Mouse (Mus musculus): ENCODE measurements at regions not wholly inside any gene's neighbourhood (a gene's known extent, or its start where the extent isn't known, plus 50 kb on each side); places are given as distances from the start of the nearest gene placed in this dataset.
A peak's percentile ranks its signal among the peaks of the same experiment; 100 is the strongest.

GRCm38 (mm10) chr11:50547776-50548175, 54.1 kb upstream of the Adamts2 start:
- Histone ChIP-seq H3K27me3 (replicated peaks; ENCODE audit: control insufficient read depth, insufficient read depth, low read length) (no peaks in the 10 kb centered on the region), H3K27ac (ENCODE audit: low read depth, low read length) (no peak overlapping the region), H3K4me3 (ENCODE audit: low read length) (no peak overlapping the region), H3K9ac (ENCODE audit: low read depth, low read length) (no peak overlapping the region), H3K9me3 (ENCODE audit: control insufficient read depth, low read length) (peaks cover 6% of the 10 kb centered on the region; the same call in 1 of the 2 replicates), H3K4me1 (ENCODE audit: control insufficient read depth, insufficient read depth, low read depth, low read length) (no peaks in the 10 kb centered on the region), H3K36me3 (ENCODE audit: control insufficient read depth, insufficient read depth, low read length) (no peaks in the 10 kb centered on the region), H3K4me2 (ENCODE audit: low read length) (no peak overlapping the region)
- no peak for ATAC-seq
- WGBS = 59% methylated on average over 2 of the region's 2 CpGs

GRCm38 (mm10) chr11:50546456-50547144, 55.3 kb upstream of the Adamts2 start:
- H3K36me3 ChIP-seq (ENCODE audit: control insufficient read depth, insufficient read depth, low read length) = no peaks in the 10 kb centered on the region
- no peaks in the 10 kb centered on the region for H3K4me1 ChIP-seq (ENCODE audit: control insufficient read depth, insufficient read depth, low read depth, low read length)
- H3K4me3 ChIP-seq (ENCODE audit: low read length) = no peak overlapping the region
- no peak overlapping the region for H3K27ac ChIP-seq (ENCODE audit: low read depth, low read length)
- no peak for ATAC-seq
- no peak overlapping the region for H3K4me2 ChIP-seq (ENCODE audit: low read length)
- no peaks in the 10 kb centered on the region for H3K9me3 ChIP-seq (ENCODE audit: control insufficient read depth, low read length)
- H3K9ac ChIP-seq (ENCODE audit: low read depth, low read length) = no peak overlapping the region
- WGBS = 75% methylated on average over 11 of the region's 11 CpGs
- H3K27me3 ChIP-seq (replicated peaks; ENCODE audit: control insufficient read depth, insufficient read depth, low read length) = no peaks in the 10 kb centered on the region

GRCm38 (mm10) chr11:50545421-50545820, 56.5 kb upstream of the Adamts2 start:
- no peaks in the 10 kb centered on the region for H3K9me3 ChIP-seq (ENCODE audit: control insufficient read depth, low read length)
- H3K4me1 ChIP-seq (ENCODE audit: control insufficient read depth, insufficient read depth, low read depth, low read length) = no peaks in the 10 kb centered on the region
- H3K27ac ChIP-seq (ENCODE audit: low read depth, low read length) = no peak overlapping the region
- no peak overlapping the region for H3K9ac ChIP-seq (ENCODE audit: low read depth, low read length)
- no peaks in the 10 kb centered on the region for H3K36me3 ChIP-seq (ENCODE audit: control insufficient read depth, insufficient read depth, low read length)
- no peak for ATAC-seq
- no peak overlapping the region for H3K4me2 ChIP-seq (ENCODE audit: low read length)
- no peaks in the 10 kb centered on the region for H3K27me3 ChIP-seq (replicated peaks; ENCODE audit: control insufficient read depth, insufficient read depth, low read length)
- H3K4me3 ChIP-seq (ENCODE audit: low read length) = no peak overlapping the region
- 83% methylated on average over 6 of the region's 6 CpGs for WGBS

- Histone ChIP-seq H3K4me2 (ENCODE audit: low read length) (no peak overlapping the region), H3K9ac (ENCODE audit: low read depth, low read length) (no peak overlapping the region), H3K4me1 (ENCODE audit: control insufficient read depth, insufficient read depth, low read depth, low read length) (no peaks in the 10 kb centered on the region), H3K27me3 (replicated peaks; ENCODE audit: control insufficient read depth, insufficient read depth, low read length) (no peaks in the 10 kb centered on the region), H3K36me3 (ENCODE audit: control insufficient read depth, insufficient read depth, low read length) (no peaks in the 10 kb centered on the region), H3K4me3 (ENCODE audit: low read length) (no peak overlapping the region), H3K27ac (ENCODE audit: low read depth, low read length) (no peak overlapping the region), H3K9me3 (ENCODE audit: control insufficient read depth, low read length) (no peaks in the 10 kb centered on the region)
- ATAC-seq = no peak
- 59% methylated on average over 11 of the region's 11 CpGs for WGBS
Observed at GRCm38 (mm10) chr11:50540136-50540535, 61.7 kb upstream of the Adamts2 start.

GRCm38 (mm10) chr11:50534266-50534665, 67.6 kb upstream of the Adamts2 start:
- H3K27me3 ChIP-seq (replicated peaks; ENCODE audit: control insufficient read depth, insufficient read depth, low read length) = no peaks in the 10 kb centered on the region
- no peak overlapping the region for H3K4me2 ChIP-seq (ENCODE audit: low read length)
- no peaks in the 10 kb centered on the region for H3K9me3 ChIP-seq (ENCODE audit: control insufficient read depth, low read length)
- no peaks in the 10 kb centered on the region for H3K36me3 ChIP-seq (ENCODE audit: control insufficient read depth, insufficient read depth, low read length)
- H3K9ac ChIP-seq (ENCODE audit: low read depth, low read length) = no peak overlapping the region
- ATAC-seq = no peak
- no peaks in the 10 kb centered on the region for H3K4me1 ChIP-seq (ENCODE audit: control insufficient read depth, insufficient read depth, low read depth, low read length)
- no peak overlapping the region for H3K4me3 ChIP-seq (ENCODE audit: low read length)
- H3K27ac ChIP-seq (ENCODE audit: low read depth, low read length) = no peak overlapping the region
- WGBS = 59% methylated on average over 2 of the region's 2 CpGs

GRCm38 (mm10) chr11:50527923-50528322, 74.0 kb upstream of the Adamts2 start:
- Histone ChIP-seq H3K27ac (ENCODE audit: low read depth, low read length) (no peak overlapping the region), H3K36me3 (ENCODE audit: control insufficient read depth, insufficient read depth, low read length) (no peaks in the 10 kb centered on the region), H3K4me2 (ENCODE audit: low read length) (no peak overlapping the region), H3K9me3 (ENCODE audit: control insufficient read depth, low read length) (no peaks in the 10 kb centered on the region), H3K4me3 (ENCODE audit: low read length) (no peak overlapping the region), H3K4me1 (ENCODE audit: control insufficient read depth, insufficient read depth, low read depth, low read length) (no peaks in the 10 kb centered on the region; the same call in 1 of the 2 replicates), H3K27me3 (replicated peaks; ENCODE audit: control insufficient read depth, insufficient read depth, low read length) (no peaks in the 10 kb centered on the region), H3K9ac (ENCODE audit: low read depth, low read length) (no peak overlapping the region)
- 55% methylated on average over 5 of the region's 5 CpGs for WGBS
- ATAC-seq = no peak

- H3K36me3 ChIP-seq (ENCODE audit: control insufficient read depth, insufficient read depth, low read length) = no peaks in the 10 kb centered on the region
- 0 out of 2 replicates have a peak, but pooled peaks have one; percentile 54 for ATAC-seq
- H3K4me3 ChIP-seq (ENCODE audit: low read length) = no peak overlapping the region
- no peak overlapping the region for H3K9ac ChIP-seq (ENCODE audit: low read depth, low read length)
- H3K4me2 ChIP-seq (ENCODE audit: low read length) = no peak overlapping the region
- H3K9me3 ChIP-seq (ENCODE audit: control insufficient read depth, low read length) = no peaks in the 10 kb centered on the region
- H3K4me1 ChIP-seq (ENCODE audit: control insufficient read depth, insufficient read depth, low read depth, low read length) = no peaks in the 10 kb centered on the region; the same call in 1 of the 2 replicates
- 56% methylated on average over 9 of the region's 9 CpGs for WGBS
- no peaks in the 10 kb centered on the region for H3K27me3 ChIP-seq (replicated peaks; ENCODE audit: control insufficient read depth, insufficient read depth, low read length)
- no peak overlapping the region for H3K27ac ChIP-seq (ENCODE audit: low read depth, low read length)
Observed at GRCm38 (mm10) chr11:50520162-50520561, 81.7 kb upstream of the Adamts2 start.

GRCm38 (mm10) chr11:50507882-50508281, 77.0 kb upstream of the Rufy1 start:
- Histone ChIP-seq H3K27ac (ENCODE audit: low read depth, low read length) (no peak overlapping the region), H3K36me3 (ENCODE audit: control insufficient read depth, insufficient read depth, low read length) (no peaks in the 10 kb centered on the region), H3K4me3 (ENCODE audit: low read length) (no peak overlapping the region), H3K4me2 (ENCODE audit: low read length) (no peak overlapping the region), H3K27me3 (replicated peaks; ENCODE audit: control insufficient read depth, insufficient read depth, low read length) (no peaks in the 10 kb centered on the region), H3K9ac (ENCODE audit: low read depth, low read length) (no peak overlapping the region), H3K9me3 (ENCODE audit: control insufficient read depth, low read length) (no peaks in the 10 kb centered on the region), H3K4me1 (ENCODE audit: control insufficient read depth, insufficient read depth, low read depth, low read length) (0 out of 2 replicates have a peak, but pooled peaks cover 2% of the 10 kb centered on the region)
- no peak for ATAC-seq
- 63% methylated on average over 5 of the region's 5 CpGs for WGBS

- no peak for ATAC-seq
- Histone ChIP-seq H3K36me3 (ENCODE audit: control insufficient read depth, insufficient read depth, low read length) (no peaks in the 10 kb centered on the region), H3K9me3 (ENCODE audit: control insufficient read depth, low read length) (no peaks in the 10 kb centered on the region), H3K27ac (ENCODE audit: low read depth, low read length) (no peak overlapping the region), H3K4me1 (ENCODE audit: control insufficient read depth, insufficient read depth, low read depth, low read length) (0 out of 2 replicates have a peak, but pooled peaks cover 2% of the 10 kb centered on the region), H3K4me3 (ENCODE audit: low read length) (no peak overlapping the region), H3K4me2 (ENCODE audit: low read length) (no peak overlapping the region), H3K9ac (ENCODE audit: low read depth, low read length) (no peak overlapping the region), H3K27me3 (replicated peaks; ENCODE audit: control insufficient read depth, insufficient read depth, low read length) (no peaks in the 10 kb centered on the region)
- 58% methylated on average over 4 of the region's 4 CpGs for WGBS
Observed at GRCm38 (mm10) chr11:50507498-50507824, 76.5 kb upstream of the Rufy1 start.

Measured in hindbrain, embryonic 16.5 days (tissue).